Mouse (Mus musculus) midbrain, embryonic 13.5 days (tissue): ENCODE measurements around the gene Atp6v0a4. TPM values are rescaled to one million over a fixed set of nuclear protein-coding genes. Genes with fewer than 3 reads are reported as not detected.
A peak's percentile ranks its signal among the peaks of the same experiment; 100 is the strongest.

Experiments
- ATAC-seq: fragments of 200-750 bp; cut with Nextera tagmentation; 2 replicates; pipeline ENCODE4 v1.8.0; 2017; ENCODE audit warnings: mild to moderate bottlenecking, moderate TSS enrichment, moderate library complexity
- H3K27ac ChIP-seq: fragments of 300-500 bp; sonication (generic); 2 replicates; pipeline ENCODE4 v1.5.1; 2015; ENCODE audit warnings: inconsistent platforms, mild to moderate bottlenecking, moderate library complexity
- H3K27me3 ChIP-seq: fragments of 300-500 bp; sonication (generic); 2 replicates; pipeline ENCODE4 v1.6.1; 2015; ENCODE audit warnings: mild to moderate bottlenecking, inconsistent platforms
- H3K36me3 ChIP-seq: fragments of 300-500 bp; sonication (generic); 2 replicates; pipeline ENCODE4 v1.6.1; 2015; ENCODE audit warnings: mild to moderate bottlenecking, inconsistent platforms
- H3K4me1 ChIP-seq: fragments of 300-500 bp; sonication (generic); replicated peaks from 2 replicates; pipeline ENCODE4 v1.6.1; 2015; ENCODE audit warnings: inconsistent platforms
- H3K4me2 ChIP-seq: fragments of 300-500 bp; sonication (generic); replicated peaks from 2 replicates; pipeline ENCODE4 v1.6.1; 2015; ENCODE audit warnings: moderate library complexity, mild to moderate bottlenecking, inconsistent platforms
- H3K4me3 ChIP-seq: fragments of 300-500 bp; sonication (generic); replicated peaks from 2 replicates; pipeline ENCODE4 v1.5.1; 2015; ENCODE audit warnings: mild to moderate bottlenecking, inconsistent platforms
- H3K9ac ChIP-seq: fragments of 300-500 bp; sonication (generic); replicated peaks from 2 replicates; pipeline ENCODE4 v1.6.1; 2015; ENCODE audit warnings: mild to moderate bottlenecking, inconsistent platforms
- H3K9me3 ChIP-seq: fragments of 300-500 bp; sonication (generic); 2 replicates; pipeline ENCODE4 v1.6.1; 2016; ENCODE audit warnings: mild to moderate bottlenecking, inconsistent platforms
- WGBS: fragments of 180-500 bp; shearing (Covaris S2); methylation state at CpG from one replicate; pipeline ENCODE4 v1.1.7; 2015; 5-methylcytosine and 5-hydroxymethylcytosine counted together
- polyA plus RNA-seq: library from polyadenylated mRNA; unstranded; fragments of >200 nt; fragmentation: Nextera tagmentation; extraction: Ambion mirVana; gene quantifications from 2 replicates; pipeline ENCODE4 v1.2.1, GENCODE M21; 2015

Gene Atp6v0a4
- polyA plus RNA-seq, 1 experiment from 2014 or later = 0.05 TPM

DNA sequence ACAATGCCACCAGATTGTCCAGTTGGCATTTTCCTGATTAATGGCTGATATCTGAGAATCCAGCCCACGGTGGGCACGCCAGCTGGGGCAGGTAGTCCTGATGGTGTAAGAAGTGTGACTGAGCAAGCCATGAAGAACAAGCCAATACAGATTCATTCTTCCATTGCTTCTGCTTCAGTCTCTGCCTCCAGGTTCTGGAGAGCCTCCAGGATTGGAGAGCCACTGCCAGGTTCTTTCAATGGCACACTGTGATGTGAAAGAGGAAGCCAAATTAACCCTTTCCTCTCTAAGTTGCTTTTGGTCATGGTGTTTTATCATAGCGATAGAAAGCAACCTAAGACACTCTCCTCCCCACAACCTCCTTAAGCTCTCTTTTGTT, 59.3 kb downstream of the Atp6v0a4 start:
- 74% methylated on average over 3 of the region's 3 CpGs for whole genome bisulfite sequencing
- no peak overlapping the region for H3K4me2 ChIP-seq
- ATAC-seq = no peak
- H3K27me3 ChIP-seq = no peaks in the 10 kb centered on the region
- H3K27ac ChIP-seq = no peak overlapping the region
- no peak overlapping the region for H3K9ac ChIP-seq
- H3K4me1 ChIP-seq = peaks cover 9% of the 10 kb centered on the region
- no peaks in the 10 kb centered on the region for H3K36me3 ChIP-seq
- H3K4me3 ChIP-seq = no peak overlapping the region
- H3K9me3 ChIP-seq = peaks cover 3% of the 10 kb centered on the region; the same call in 1 of the 2 replicates

DNA sequence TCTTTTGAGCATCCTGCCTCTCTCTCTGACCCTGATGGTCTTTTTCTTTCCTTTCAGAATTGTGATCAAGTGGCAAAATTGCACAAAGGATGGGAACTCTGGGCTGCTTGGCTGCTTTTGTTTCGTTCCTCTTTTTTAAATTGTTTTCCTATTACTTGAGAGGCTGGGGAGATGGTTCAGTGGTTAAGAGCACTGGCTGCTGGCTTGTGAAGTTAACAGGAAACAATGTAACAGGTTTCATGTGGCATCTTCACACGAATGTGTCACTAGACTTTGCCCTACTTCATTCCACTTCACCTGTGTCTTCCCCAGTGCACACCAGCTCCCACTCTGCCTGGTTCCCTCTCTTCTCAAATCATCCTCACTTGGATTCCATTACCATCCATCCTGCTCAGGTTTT, 59.8 kb downstream of the Atp6v0a4 start:
- Histone ChIP-seq H3K9me3 (peaks cover 3% of the 10 kb centered on the region; the same call in 1 of the 2 replicates), H3K27ac (no peak overlapping the region), H3K36me3 (no peaks in the 10 kb centered on the region), H3K27me3 (no peaks in the 10 kb centered on the region), H3K4me1 (peaks cover 9% of the 10 kb centered on the region), H3K4me3 (no peak overlapping the region), H3K9ac (no peak overlapping the region), H3K4me2 (no peak overlapping the region)
- WGBS = 83% methylated on average over 2 of the region's 2 CpGs
- no peak for ATAC-seq

GRCm38 (mm10) chr6:38058805-38059204, 65.6 kb downstream of the Atp6v0a4 start:
- Histone ChIP-seq H3K27me3 (no peaks in the 10 kb centered on the region), H3K9ac (no peak overlapping the region), H3K4me1 (no peaks in the 10 kb centered on the region), H3K9me3 (peaks cover 3% of the 10 kb centered on the region; the same call in 1 of the 2 replicates), H3K36me3 (no peaks in the 10 kb centered on the region), H3K27ac (no peak overlapping the region), H3K4me3 (no peak overlapping the region), H3K4me2 (no peak overlapping the region)
- no peak for ATAC-seq
- 55% methylated on average over 5 of the region's 5 CpGs for WGBS

- no peaks in the 10 kb centered on the region for H3K9me3 ChIP-seq
- no peak overlapping the region for H3K27ac ChIP-seq
- H3K36me3 ChIP-seq = no peaks in the 10 kb centered on the region
- H3K4me1 ChIP-seq = no peaks in the 10 kb centered on the region
- no peak for ATAC-seq
- no peaks in the 10 kb centered on the region for H3K27me3 ChIP-seq
- H3K9ac ChIP-seq = no peak overlapping the region
- WGBS = 89% methylated on average over 15 of the region's 15 CpGs
- no peak overlapping the region for H3K4me3 ChIP-seq
- no peak overlapping the region for H3K4me2 ChIP-seq
Observed at GRCm38 (mm10) chr6:38055471-38056330, 68.7 kb downstream of the Atp6v0a4 start.

GRCm38 (mm10) chr6:38049601-38050000, 74.8 kb downstream of the Atp6v0a4 start:
- H3K9ac ChIP-seq = no peak overlapping the region
- H3K36me3 ChIP-seq = no peaks in the 10 kb centered on the region
- no peak overlapping the region for H3K4me2 ChIP-seq
- ATAC-seq = no peak
- no peaks in the 10 kb centered on the region for H3K4me1 ChIP-seq
- no peaks in the 10 kb centered on the region for H3K9me3 ChIP-seq
- H3K27ac ChIP-seq = no peak overlapping the region
- H3K4me3 ChIP-seq = no peak overlapping the region
- H3K27me3 ChIP-seq = no peaks in the 10 kb centered on the region
- 96% methylated on average over 6 of the region's 6 CpGs for WGBS

GRCm38 (mm10) chr6:38048800-38049561, 75.4 kb downstream of the Atp6v0a4 start:
- no peaks in the 10 kb centered on the region for H3K9me3 ChIP-seq
- no peak overlapping the region for H3K4me2 ChIP-seq
- H3K27ac ChIP-seq = no peak overlapping the region
- WGBS = 61% methylated on average over 6 of the region's 6 CpGs
- no peaks in the 10 kb centered on the region for H3K27me3 ChIP-seq
- H3K9ac ChIP-seq = no peak overlapping the region
- H3K4me3 ChIP-seq = no peak overlapping the region
- H3K36me3 ChIP-seq = no peaks in the 10 kb centered on the region
- no peaks in the 10 kb centered on the region for H3K4me1 ChIP-seq
- 0 out of 2 replicates have a peak, but pooled peaks have one; percentile 30 for ATAC-seq

GRCm38 (mm10) chr6:38048003-38048402, 76.4 kb downstream of the Atp6v0a4 start:
- WGBS = 77% methylated on average over 4 of the region's 4 CpGs
- no peak overlapping the region for H3K4me2 ChIP-seq
- no peaks in the 10 kb centered on the region for H3K27me3 ChIP-seq

GRCm38 (mm10) chr6:38046838-38047237, 77.5 kb downstream of the Atp6v0a4 start, which contains the start of gene Svopl:
TSS of gene Svopl (minus strand) at chr6:38046996.
- Histone ChIP-seq H3K27ac (no peak within 1 kb of the TSS), H3K36me3 (no peaks in the 10 kb centered on the region), H3K4me3 (no peak within 1 kb of the TSS), H3K4me2 (no peak within 1 kb of the TSS), H3K27me3 (no peaks in the 10 kb centered on the region), H3K9ac (no peak within 1 kb of the TSS), H3K9me3 (no peaks in the 10 kb centered on the region), H3K4me1 (no peaks in the 10 kb centered on the region)
- ATAC-seq = no peak
- 43% methylated on average over 6 of the region's 6 CpGs for WGBS

More at GRCm38 (mm10) chr6:38048003-38048402, 76.4 kb downstream of the Atp6v0a4 start:
- H3K4me3 ChIP-seq = no peak overlapping the region
- no peak overlapping the region for H3K9ac ChIP-seq
- H3K27ac ChIP-seq = no peak overlapping the region
- no peaks in the 10 kb centered on the region for H3K36me3 ChIP-seq
- no peaks in the 10 kb centered on the region for H3K4me1 ChIP-seq
- no peak for ATAC-seq
- H3K9me3 ChIP-seq = no peaks in the 10 kb centered on the region

GRCm38 (mm10) chr6:38032801-38033566, 91.4 kb downstream of the Atp6v0a4 start:
- Histone ChIP-seq H3K36me3 (no peaks in the 10 kb centered on the region), H3K4me1 (peaks cover 7% of the 10 kb centered on the region), H3K4me3 (no peak overlapping the region), H3K27me3 (no peaks in the 10 kb centered on the region), H3K4me2 (no peak overlapping the region), H3K27ac (no peak overlapping the region), H3K9me3 (no peaks in the 10 kb centered on the region), H3K9ac (no peak overlapping the region)
- no peak for ATAC-seq
- WGBS = 69% methylated on average over 5 of the region's 5 CpGs

DNA sequence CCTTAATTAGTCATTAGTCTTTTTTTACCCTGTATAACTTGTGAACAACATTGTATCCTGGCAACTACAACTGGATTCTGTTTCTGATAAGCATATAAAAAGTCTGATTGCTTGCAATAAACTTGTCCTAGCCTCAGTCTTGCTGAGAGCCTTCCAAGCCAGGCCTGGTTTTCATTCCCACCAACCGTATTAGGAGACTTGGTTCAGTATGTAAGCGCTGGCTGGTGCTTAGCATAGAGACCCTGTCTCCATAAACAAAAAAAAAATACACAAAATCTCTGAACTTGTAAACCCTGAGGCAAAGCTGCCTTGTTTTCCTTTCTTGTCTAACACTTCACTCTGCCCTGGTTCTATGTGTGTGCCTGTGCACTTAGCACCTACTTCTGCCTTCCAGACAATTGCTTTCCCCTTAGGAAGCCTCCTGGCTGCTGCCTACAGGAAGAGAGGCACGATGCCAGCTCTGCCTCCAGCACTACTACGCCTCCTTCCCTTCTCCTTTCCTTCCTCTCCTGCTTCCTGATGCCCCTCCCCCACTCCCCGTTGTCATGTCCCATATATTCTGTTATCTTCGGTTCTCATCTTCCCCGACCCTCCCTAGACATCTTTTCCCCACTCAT, 92.4 kb downstream of the Atp6v0a4 start:
- H3K9me3 ChIP-seq = no peaks in the 10 kb centered on the region
- peaks cover 7% of the 10 kb centered on the region for H3K4me1 ChIP-seq
- H3K27ac ChIP-seq = no peak overlapping the region
- no peaks in the 10 kb centered on the region for H3K27me3 ChIP-seq
- H3K4me3 ChIP-seq = no peak overlapping the region
- 67% methylated on average over 7 of the region's 7 CpGs for WGBS
- H3K4me2 ChIP-seq = no peak overlapping the region
- H3K9ac ChIP-seq = no peak overlapping the region
- H3K36me3 ChIP-seq = no peaks in the 10 kb centered on the region
- ATAC-seq = no peak

DNA sequence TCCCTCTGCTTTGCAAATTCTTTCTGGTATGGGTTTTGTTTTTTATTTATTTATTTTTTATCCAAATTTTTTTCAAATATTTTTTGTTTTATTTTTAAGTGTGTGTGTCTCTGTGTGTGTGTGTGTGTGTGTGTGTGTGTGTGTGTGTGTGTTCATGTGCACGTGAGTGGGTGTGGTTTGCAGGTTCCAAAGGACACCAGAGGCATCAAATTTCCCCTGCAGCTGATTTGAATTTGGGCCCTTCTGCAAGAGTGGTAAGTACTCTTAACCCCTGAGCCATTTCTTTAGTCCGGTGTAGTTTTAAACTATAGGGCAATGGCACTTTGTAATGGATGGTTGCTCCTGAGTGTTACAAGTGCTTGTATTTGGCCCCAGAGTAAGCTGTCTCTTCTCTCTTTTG, 96.2 kb downstream of the Atp6v0a4 start:
- H3K36me3 ChIP-seq = no peaks in the 10 kb centered on the region
- H3K4me1 ChIP-seq = peaks cover 7% of the 10 kb centered on the region
- no peaks in the 10 kb centered on the region for H3K27me3 ChIP-seq
- no peak for ATAC-seq
- no peak overlapping the region for H3K4me3 ChIP-seq
- no peaks in the 10 kb centered on the region for H3K9me3 ChIP-seq
- no peak overlapping the region for H3K27ac ChIP-seq
- no peak overlapping the region for H3K4me2 ChIP-seq
- H3K9ac ChIP-seq = no peak overlapping the region
- WGBS = 49% methylated on average over 2 of the region's 2 CpGs
